Mouse (Mus musculus): Measurements from ENCODE around the gene Arhgap32. TPM values are rescaled to one million over a fixed set of nuclear protein-coding genes. Genes with fewer than 3 reads are reported as not detected.

Gene Arhgap32
- total RNA-seq, 2 experiments from 2014 or later = 1.1 to 1.9 TPM

GRCm38 (mm10) chr9:32241637-32242199 lies 125.8 kb downstream of the Arhgap32 start:
- ATAC-seq (replicated peaks; ENCODE audit: low FRiP score, poor library complexity, severe bottlenecking) = no peak

GRCm38 (mm10) chr9:32242921-32243617 lies 127.1 kb downstream of the Arhgap32 start:
- ATAC-seq (replicated peaks; ENCODE audit: low FRiP score, poor library complexity, severe bottlenecking) = no peak

GRCm38 (mm10) chr9:32245237-32245636 lies 129.3 kb downstream of the Arhgap32 start:
- ATAC-seq (replicated peaks; ENCODE audit: low FRiP score, poor library complexity, severe bottlenecking) = no peak

- no peak for ATAC-seq (replicated peaks; ENCODE audit: low FRiP score, poor library complexity, severe bottlenecking)
Measured at GRCm38 (mm10) chr9:32246123-32246716, 130.3 kb downstream of the Arhgap32 start.

GRCm38 (mm10) chr9:32250486-32250885 lies 134.6 kb downstream of the Arhgap32 start:
- no peak for ATAC-seq (replicated peaks; ENCODE audit: low FRiP score, poor library complexity, severe bottlenecking)

GRCm38 (mm10) chr9:32253721-32254120 lies 137.8 kb downstream of the Arhgap32 start:
- ATAC-seq (replicated peaks; ENCODE audit: low FRiP score, poor library complexity, severe bottlenecking) = no peak

- ATAC-seq (replicated peaks; ENCODE audit: low FRiP score, poor library complexity, severe bottlenecking) = no peak
Measured at GRCm38 (mm10) chr9:32257365-32257764, 141.4 kb downstream of the Arhgap32 start.

- ATAC-seq (replicated peaks; ENCODE audit: low FRiP score, poor library complexity, severe bottlenecking) = no peak
Measured at GRCm38 (mm10) chr9:32257882-32258281, 141.9 kb downstream of the Arhgap32 start.

- ATAC-seq (replicated peaks; ENCODE audit: low FRiP score, poor library complexity, severe bottlenecking) = no peak
Measured at GRCm38 (mm10) chr9:32271896-32272444, 156.0 kb downstream of the Arhgap32 start.

- no peak for ATAC-seq (replicated peaks; ENCODE audit: low FRiP score, poor library complexity, severe bottlenecking)
Measured at GRCm38 (mm10) chr9:32278052-32278451, 162.1 kb downstream of the Arhgap32 start.

- no peak for ATAC-seq (replicated peaks; ENCODE audit: low FRiP score, poor library complexity, severe bottlenecking)
Measured at GRCm38 (mm10) chr9:32279789-32280188, 163.9 kb downstream of the Arhgap32 start.

- ATAC-seq (replicated peaks; ENCODE audit: low FRiP score, poor library complexity, severe bottlenecking) = no peak
Measured at GRCm38 (mm10) chr9:32280456-32280855, 164.5 kb downstream of the Arhgap32 start.

GRCm38 (mm10) chr9:32283591-32283990 lies 167.7 kb downstream of the Arhgap32 start:
- ATAC-seq (replicated peaks; ENCODE audit: low FRiP score, poor library complexity, severe bottlenecking) = no peak

- no peak for ATAC-seq (replicated peaks; ENCODE audit: low FRiP score, poor library complexity, severe bottlenecking)
Measured at GRCm38 (mm10) chr9:32291618-32292017, 175.7 kb downstream of the Arhgap32 start.

- ATAC-seq (replicated peaks; ENCODE audit: low FRiP score, poor library complexity, severe bottlenecking) = no peak
Measured at GRCm38 (mm10) chr9:32292686-32293085, 176.8 kb downstream of the Arhgap32 start.

GRCm38 (mm10) chr9:32295061-32295800 lies 179.3 kb downstream of the Arhgap32 start:
- ATAC-seq (replicated peaks; ENCODE audit: low FRiP score, poor library complexity, severe bottlenecking) = no peak

- no peak for ATAC-seq (replicated peaks; ENCODE audit: low FRiP score, poor library complexity, severe bottlenecking)
Measured at GRCm38 (mm10) chr9:32302501-32303150, 186.7 kb downstream of the Arhgap32 start.

- no peak for ATAC-seq (replicated peaks; ENCODE audit: low FRiP score, poor library complexity, severe bottlenecking)
Measured at GRCm38 (mm10) chr9:32311786-32312185, 195.8 kb downstream of the Arhgap32 start.

- no peak for ATAC-seq (replicated peaks; ENCODE audit: low FRiP score, poor library complexity, severe bottlenecking)
Measured at GRCm38 (mm10) chr9:32312208-32312607, 196.3 kb downstream of the Arhgap32 start.

- no peak for ATAC-seq (replicated peaks; ENCODE audit: low FRiP score, poor library complexity, severe bottlenecking)
Measured at GRCm38 (mm10) chr9:32314071-32314470, 198.1 kb downstream of the Arhgap32 start.

All from erythroblast, adult 5-6 weeks (primary cell).